Mouse (Mus musculus) Muller cell, postnatal 12 days (primary cell): ENCODE results near the gene Atg2a.
A peak's percentile ranks its signal among the peaks of the same experiment; 100 is the strongest.

Experiments used
- DNase-seq: peaks from one replicate; pipeline ENCODE4 v3.0.0-alpha.2; 2015; ENCODE audit errors: inconsistent ontology term

Atg2a gene

GRCm38 (mm10) chr19:6247526-6248300 lies 6.2 kb downstream of the Atg2a start:
- DNase-seq, result no peak

GRCm38 (mm10) chr19:6253021-6253420 lies 11.6 kb downstream of the Atg2a start:
- DNase-seq, result no peak

- no peak for DNase-seq
These were observed 19.0 kb downstream of the Atg2a start for GRCm38 (mm10) chr19:6260428-6260827.

GRCm38 (mm10) chr19:6260946-6261345 lies 19.5 kb downstream of the Atg2a start:
- no peak for DNase-seq

GRCm38 (mm10) chr19:6261379-6261778 lies 19.9 kb downstream of the Atg2a start:
- no peak for DNase-seq

GRCm38 (mm10) chr19:6262222-6262621 lies 20.8 kb downstream of the Atg2a start:
- peak; percentile 39 for DNase-seq

- DNase-seq, result no peak
These were observed 21.5 kb downstream of the Atg2a start for GRCm38 (mm10) chr19:6262839-6263433.

GRCm38 (mm10) chr19:6264200-6264599 lies 22.7 kb downstream of the Atg2a start:
- DNase-seq, result no peak

GRCm38 (mm10) chr19:6264945-6265344 lies 23.5 kb downstream of the Atg2a start:
- DNase-seq, result no peak

- DNase-seq, result no peak
These were observed 24.3 kb downstream of the Atg2a start for GRCm38 (mm10) chr19:6265727-6266182.

GRCm38 (mm10) chr19:6267306-6268169 lies 26.1 kb downstream of the Atg2a start:
- no peak for DNase-seq

- DNase-seq, result peak; percentile 91
These were observed 26.7 kb downstream of the Atg2a start for GRCm38 (mm10) chr19:6268170-6268528.

GRCm38 (mm10) chr19:6268670-6269132 lies 27.2 kb downstream of the Atg2a start:
- DNase-seq, result no peak

- no peak for DNase-seq
These were observed 28.5 kb downstream of the Atg2a start for GRCm38 (mm10) chr19:6269798-6270475.

GRCm38 (mm10) chr19:6270661-6271060 lies 29.2 kb downstream of the Atg2a start:
- DNase-seq, result no peak

- DNase-seq, result no peak
These were observed 29.7 kb downstream of the Atg2a start for GRCm38 (mm10) chr19:6271206-6271605.

- DNase-seq, result no peak
These were observed 30.6 kb downstream of the Atg2a start for GRCm38 (mm10) chr19:6272053-6272452.

- no peak for DNase-seq
These were observed 31.3 kb downstream of the Atg2a start for GRCm38 (mm10) chr19:6272738-6273137.

- DNase-seq, result no peak
These were observed 32.1 kb downstream of the Atg2a start for GRCm38 (mm10) chr19:6273592-6273991.

GRCm38 (mm10) chr19:6273998-6274608 lies 32.6 kb downstream of the Atg2a start:
- DNase-seq, result no peak

GRCm38 (mm10) chr19:6275740-6276389 lies 34.4 kb downstream of the Atg2a start:
- DNase-seq, result no peak
